Mouse (Mus musculus): Measurements from ENCODE around the gene Ghrhr.
A peak's percentile ranks its signal among the peaks of the same experiment; 100 is the strongest.

Gene Ghrhr

GRCm38 (mm10) chr6:55353711-55354445 is 22.2 kb upstream of the Ghrhr start:
- DNase-seq (ENCODE audit: low spot score), result no peak

GRCm38 (mm10) chr6:55354456-55355117 is 21.5 kb upstream of the Ghrhr start:
- DNase-seq (ENCODE audit: low spot score), result no peak

- no peak for DNase-seq (ENCODE audit: low spot score)
Observed at GRCm38 (mm10) chr6:55355575-55355974, 20.5 kb upstream of the Ghrhr start.

GRCm38 (mm10) chr6:55356017-55356703 is 19.9 kb upstream of the Ghrhr start:
- no peak for DNase-seq (ENCODE audit: low spot score)

- DNase-seq (ENCODE audit: low spot score), result no peak
Observed at GRCm38 (mm10) chr6:55356976-55357635, 19.0 kb upstream of the Ghrhr start.

- DNase-seq (ENCODE audit: low spot score), result peak; percentile 19
Observed at GRCm38 (mm10) chr6:55357636-55358031, 18.5 kb upstream of the Ghrhr start.

- no peak for DNase-seq (ENCODE audit: low spot score)
Observed at GRCm38 (mm10) chr6:55358731-55359143, 17.4 kb upstream of the Ghrhr start.

GRCm38 (mm10) chr6:55362663-55363062 is 13.4 kb upstream of the Ghrhr start:
- no peak for DNase-seq (ENCODE audit: low spot score)

- no peak for DNase-seq (ENCODE audit: low spot score)
Observed at GRCm38 (mm10) chr6:55367126-55367525, 9.0 kb upstream of the Ghrhr start.

- DNase-seq (ENCODE audit: low spot score), result no peak
Observed at GRCm38 (mm10) chr6:55370831-55371230, 5.3 kb upstream of the Ghrhr start.

- DNase-seq (ENCODE audit: low spot score), result no peak
Observed at GRCm38 (mm10) chr6:55376511-55376910, 416 bp downstream of the Ghrhr start.

GRCm38 (mm10) chr6:55377461-55377860 is 1.4 kb downstream of the Ghrhr start:
- no peak for DNase-seq (ENCODE audit: low spot score)

- DNase-seq (ENCODE audit: low spot score), result peak; percentile 39
Observed at GRCm38 (mm10) chr6:55379641-55380335, 3.7 kb downstream of the Ghrhr start.

GRCm38 (mm10) chr6:55381966-55382365 is 5.9 kb downstream of the Ghrhr start:
- DNase-seq (ENCODE audit: low spot score), result no peak

GRCm38 (mm10) chr6:55383897-55384296 is 7.8 kb downstream of the Ghrhr start:
- peak; percentile 59 for DNase-seq (ENCODE audit: low spot score)

- DNase-seq (ENCODE audit: low spot score), result no peak
Observed at GRCm38 (mm10) chr6:55384356-55384951, 8.4 kb downstream of the Ghrhr start.

GRCm38 (mm10) chr6:55388546-55389169 is 12.6 kb downstream of the Ghrhr start:
- DNase-seq (ENCODE audit: low spot score), result no peak

- no peak for DNase-seq (ENCODE audit: low spot score)
Observed at GRCm38 (mm10) chr6:55389321-55389720, 13.2 kb downstream of the Ghrhr start.

- DNase-seq (ENCODE audit: low spot score), result no peak
Observed at GRCm38 (mm10) chr6:55391814-55392213, 15.7 kb downstream of the Ghrhr start.

- DNase-seq (ENCODE audit: low spot score), result peak; percentile 79
Observed at GRCm38 (mm10) chr6:55392453-55392852, 16.4 kb downstream of the Ghrhr start.

GRCm38 (mm10) chr6:55394854-55395253 is 18.8 kb downstream of the Ghrhr start:
- DNase-seq (ENCODE audit: low spot score), result no peak
